Mouse (Mus musculus) ES-Bruce4 (cell line): ENCODE results near the gene Msi2.

Experiments
- CTCF ChIP-seq: IDR thresholded peaks from one replicate; pipeline ENCODE4 v1.8.1; 2011; ENCODE audit warnings: low read depth, low read length
- POLR2A ChIP-seq: IDR thresholded peaks from one replicate; pipeline ENCODE4 v1.8.1; 2011; ENCODE audit warnings: low read length; ENCODE audit not compliant: insufficient read depth

GRCm38 (mm10) chr11:88715299-88715698 is 3.0 kb downstream of the Msi2 start:
- no peak for TF ChIP-seq CTCF
- no peak for TF ChIP-seq POLR2A
